Mouse (Mus musculus) cerebellum, adult 2 months (tissue): Measurements from ENCODE around the gene Ube2e2.

Experiments
- CTCF ChIP-seq: fragments of 200-500 bp; IDR thresholded peaks from 2 replicates; pipeline ENCODE4 v1.5.1; 2011; ENCODE audit warnings: low read depth, mild to moderate bottlenecking, control low read depth, low read length, moderate library complexity, borderline replicate concordance; ENCODE audit not compliant: insufficient read depth
- POLR2A ChIP-seq: fragments of 200-500 bp; IDR thresholded peaks from 2 replicates; pipeline ENCODE4 v1.6.1; 2011; ENCODE audit warnings: low read length, control low read depth, borderline replicate concordance; ENCODE audit not compliant: insufficient read depth

- TF ChIP-seq CTCF (no peak), POLR2A (no peak)
These were observed 252.4 kb downstream of the Ube2e2 start for GRCm38 (mm10) chr14:18641656-18642055.
